ENCODE assay signal across 26 mouse cellular contexts in genomic region chr11:101078121-101078520, GRCm38 (mm10). TPM values are rescaled to one million over a fixed set of nuclear protein-coding genes. Genes with fewer than 3 reads are reported as not detected.
DNase-seq lines count a peak whose midpoint lies in the region; ATAC-seq and TF ChIP-seq lines count a peak whose summit lies in the region.
"Had no signal": no experiment of that assay in that cellular context is flagged by ENCODE, and none has a peak within 500 bp of the region (broad histone marks: within the 10 kb centered on the region; RNA-seq: fewer than 3 reads in every experiment).

Gene Hsd17b1 (plus strand): TSS chr11:101078411.

- peaks cover 6% of the 10 kb centered on the region for H3K4me1 ChIP-seq in heart, embryonic 11.5 days (ENCODE audit: control insufficient read depth, insufficient read depth, low read length)
- H3K4me1 ChIP-seq in liver, embryonic 11.5 days (replicated peaks; ENCODE audit: control insufficient read depth, insufficient read depth, low read length): peaks cover 5% of the 10 kb centered on the region
- H3K4me1 ChIP-seq in ES-Bruce4 (ENCODE audit: control insufficient read depth, insufficient read depth, low read length): no peaks in the 10 kb centered on the region
- peaks cover 22% of the 10 kb centered on the region for H3K4me1 ChIP-seq in embryonic facial prominence, embryonic 10.5 days
- H3K4me1 ChIP-seq in thymus, adult 2 months (replicated peaks; ENCODE audit: control insufficient read depth, insufficient read depth, low read length): peaks cover 16% of the 10 kb centered on the region

- no peak within 1 kb of the TSS for H3K4me3 ChIP-seq in heart, embryonic 11.5 days (ENCODE audit: low read depth, low read length)
- H3K4me3 ChIP-seq in liver, embryonic 11.5 days (ENCODE audit: low read depth, low read length): no peak within 1 kb of the TSS
- H3K4me3 ChIP-seq in ES-Bruce4 (ENCODE audit: low read depth, low read length): peak within 1 kb of the TSS; percentile 60
- H3K4me3 ChIP-seq in embryonic facial prominence, embryonic 10.5 days: 0 out of 2 replicates have a peak within 1 kb of the TSS, but pooled peaks have one; percentile 2
- H3K4me3 ChIP-seq in thymus, adult 2 months (ENCODE audit: control insufficient read depth, insufficient read depth, low read length): no peak within 1 kb of the TSS
- H3K4me3 ChIP-seq: left cerebral cortex, adult 2 months; neural tube, embryonic 12.5 days had no signal

- 64% methylated on average over 9 of the region's 9 CpGs for WGBS in heart, embryonic 11.5 days (ENCODE audit: insufficient replicate concordance)
- WGBS in liver, embryonic 11.5 days: 76% methylated on average over 9 of the region's 9 CpGs
- 67% methylated on average over 9 of the region's 9 CpGs for WGBS in embryonic facial prominence, embryonic 10.5 days
- 93% methylated on average over 9 of the region's 9 CpGs for WGBS in thymus, adult 2 months

- no peak within 1 kb of the TSS for H3K9ac ChIP-seq in heart, embryonic 11.5 days (ENCODE audit: low read depth, low read length)
- no peak within 1 kb of the TSS for H3K9ac ChIP-seq in liver, embryonic 11.5 days (ENCODE audit: low read depth, low read length)
- peak within 1 kb of the TSS; percentile 33 for H3K9ac ChIP-seq in ES-Bruce4 (ENCODE audit: low read depth, poor library complexity, severe bottlenecking)
- H3K9ac ChIP-seq: embryonic facial prominence, embryonic 15.5 days; liver, embryonic 13.5 days; lung, embryonic 14.5 days; neural tube, embryonic 12.5 days had no signal

- TF ChIP-seq POLR2A in ES-Bruce4 (IDR thresholded peaks at IDR 0.05; ENCODE audit: insufficient read depth, low read length): no peak
- no peak for TF ChIP-seq POLR2A in thymus, adult 2 months (IDR thresholded peaks at IDR 0.05; ENCODE audit: control insufficient read depth, extremely low read depth, insufficient read depth, low read length, poor library complexity)

- no peak within 1 kb of the TSS for H3K27ac ChIP-seq in heart, embryonic 11.5 days (ENCODE audit: low read depth, low read length)
- H3K27ac ChIP-seq in liver, embryonic 11.5 days (ENCODE audit: low read depth, low read length): no peak within 1 kb of the TSS
- no peak within 1 kb of the TSS for H3K27ac ChIP-seq in ES-Bruce4 (ENCODE audit: insufficient read depth, low read length)
- H3K27ac ChIP-seq in embryonic facial prominence, embryonic 10.5 days (replicated peaks): no peak within 1 kb of the TSS
- H3K27ac ChIP-seq in thymus, adult 2 months (ENCODE audit: control insufficient read depth, insufficient read depth, low read length): no peak within 1 kb of the TSS
- H3K27ac ChIP-seq: embryonic facial prominence, embryonic 15.5 days; hindbrain, postnatal 0 days; left cerebral cortex, adult 2 months; liver, embryonic 13.5 days; neural tube, embryonic 12.5 days had no signal

- H3K36me3 ChIP-seq in heart, embryonic 11.5 days (ENCODE audit: control insufficient read depth, insufficient read depth, low read length): peaks cover 2% of the 10 kb centered on the region; the same call in 1 of the 2 replicates
- H3K36me3 ChIP-seq in liver, embryonic 11.5 days (ENCODE audit: control insufficient read depth, insufficient read depth, low read length): no peaks in the 10 kb centered on the region
- no peaks in the 10 kb centered on the region for H3K36me3 ChIP-seq in ES-Bruce4 (ENCODE audit: control insufficient read depth, insufficient read depth, low read length, poor library complexity, severe bottlenecking)
- no peaks in the 10 kb centered on the region; the same call in 1 of the 2 replicates for H3K36me3 ChIP-seq in embryonic facial prominence, embryonic 10.5 days (replicated peaks)
- no peaks in the 10 kb centered on the region for H3K36me3 ChIP-seq in thymus, adult 2 months (ENCODE audit: control insufficient read depth, insufficient read depth, low read length)
- H3K36me3 ChIP-seq: embryonic facial prominence, embryonic 15.5 days; liver, embryonic 13.5 days; neural tube, embryonic 12.5 days had no signal

- TF ChIP-seq CTCF in ES-Bruce4 (IDR thresholded peaks at IDR 0.05; ENCODE audit: low read depth, low read length): no peak
- TF ChIP-seq CTCF in thymus, adult 2 months (IDR thresholded peaks at IDR 0.05; ENCODE audit: borderline replicate concordance, control insufficient read depth, extremely low read depth, insufficient read depth, low read length, poor library complexity): no peak

- no peak for TF ChIP-seq EP300 in ES-Bruce4 (IDR thresholded peaks at IDR 0.05; ENCODE audit: insufficient read depth, low read depth, low read length)

- no peaks in the 10 kb centered on the region for H3K9me3 ChIP-seq in heart, embryonic 11.5 days (replicated peaks; ENCODE audit: control insufficient read depth, low read length)
- no peaks in the 10 kb centered on the region for H3K9me3 ChIP-seq in liver, embryonic 11.5 days (ENCODE audit: control insufficient read depth, low read length)
- H3K9me3 ChIP-seq in ES-Bruce4 (replicated peaks; ENCODE audit: control insufficient read depth, insufficient read depth, low read length, poor library complexity, severe bottlenecking): no peaks in the 10 kb centered on the region
- no peaks in the 10 kb centered on the region for H3K9me3 ChIP-seq in embryonic facial prominence, embryonic 10.5 days
- H3K9me3 ChIP-seq: embryonic facial prominence, embryonic 15.5 days; liver, embryonic 13.5 days; neural tube, embryonic 12.5 days had no signal

- DNase-seq in heart, adult 18-20 months: no peak
- no peak for DNase-seq in liver, embryonic 11.5 days (ENCODE audit: low spot score)
- DNase-seq in liver: no peak
- no peak for DNase-seq in embryonic facial prominence, embryonic 10.5 days (ENCODE audit: low spot score)
- no peak for DNase-seq in thymus, adult 2 months
- no peak for DNase-seq in lung, postnatal 14 days
- DNase-seq: cerebellum, adult 8-10 months; cerebellum, postnatal 36 days; embryo, embryonic 11 days; kidney, adult 9 months; liver, embryonic 13.5 days; lung, embryonic 14.5 days; lung, postnatal 36 days; midbrain, embryonic 14.5 days; thymus, postnatal 14 days had no signal

- H3K4me2 ChIP-seq in heart, embryonic 11.5 days: peak within 1 kb of the TSS; percentile 27
- peak within 1 kb of the TSS; percentile 48; the same call in 1 of the 2 replicates for H3K4me2 ChIP-seq in liver, embryonic 11.5 days
- H3K4me2 ChIP-seq: neural tube, embryonic 12.5 days had no signal

- no peak for ATAC-seq in heart, embryonic 11.5 days (replicated peaks; ENCODE audit: insufficient number of reproducible peaks, low FRiP score, low TSS enrichment)
- ATAC-seq in liver, embryonic 11.5 days (replicated peaks; ENCODE audit: low FRiP score): no peak
- ATAC-seq: forebrain, embryonic 14.5 days; hindbrain, postnatal 0 days; intestine, embryonic 16.5 days had no signal

- H3K27me3 ChIP-seq in heart, embryonic 11.5 days (ENCODE audit: control insufficient read depth, insufficient read depth, low read length): peaks cover 52% of the 10 kb centered on the region
- H3K27me3 ChIP-seq in liver, embryonic 11.5 days (replicated peaks; ENCODE audit: control insufficient read depth, insufficient read depth, low read length): peaks cover 46% of the 10 kb centered on the region
- 0 out of 2 replicates have a peak, but pooled peaks cover 2% of the 10 kb centered on the region for H3K27me3 ChIP-seq in ES-Bruce4 (ENCODE audit: control insufficient read depth, insufficient read depth, low read length, poor library complexity, severe bottlenecking)
- peaks cover 71% of the 10 kb centered on the region for H3K27me3 ChIP-seq in embryonic facial prominence, embryonic 10.5 days (replicated peaks; ENCODE audit: low read depth, poor library complexity, severe bottlenecking)
- peaks cover 5% of the 10 kb centered on the region; the same call in 1 of the 2 replicates for H3K27me3 ChIP-seq in thymus, adult 2 months (ENCODE audit: control insufficient read depth, insufficient read depth, low read length)

RNA-seq across cellular contexts. Expression of gene Hsd17b1, which starts in this region (rescaled TPM):
- 0.11 TPM in 1 of 2 replicates, not detected in the other for polyA plus RNA-seq in heart, embryonic 11.5 days (2014; fragmentation: Nextera tagmentation; extraction: Ambion mirVana)
- total RNA-seq in heart, adult 18-20 months (2021): under 1 TPM; 0.41 to 0.77 TPM
- 0.12 and 0.27 TPM in 2 replicates for polyA plus RNA-seq in liver, embryonic 11.5 days (2014; fragmentation: Nextera tagmentation; extraction: Ambion mirVana)
- polyA plus RNA-seq in ES-Bruce4 (2011; ENCODE audit: insufficient read depth, insufficient read length, low read depth, missing spikeins): 1.0 TPM in 1 of 2 replicates, not detected in the other
- polyA plus RNA-seq in embryonic facial prominence, embryonic 10.5 days (2016; fragmentation: Nextera tagmentation; extraction: Ambion mirVana): 0.21 TPM in 1 of 2 replicates, not detected in the other
- polyA plus RNA-seq in thymus, adult 2 months (2012; rRNA removed): 0.40 and 0.93 TPM in 2 replicates
- total RNA-seq: hematopoietic stem cell, adult 5-6 weeks; megakaryocyte-erythroid progenitor cell, adult 5-6 weeks had no signal
- polyA plus RNA-seq: C2C12; forebrain, embryonic 14.5 days; hindbrain, postnatal 0 days; lung, embryonic 14.5 days had no signal

Comparison
In these comparisons a context has a peak if more than half of its experiments do, and no peak if none do; other contexts are left out.
1. H3K4me3 ChIP-seq: peak in ES-Bruce4 (single experiment) and embryonic facial prominence, embryonic 10.5 days (single experiment); none in heart, embryonic 11.5 days (single experiment), liver, embryonic 11.5 days (single experiment) and thymus, adult 2 months (single experiment).